Mouse (Mus musculus): ENCODE results near the gene Gm6904. TPM values are rescaled to one million over a fixed set of nuclear protein-coding genes. Genes with fewer than 3 reads are reported as not detected.

Gene Gm6904
- total RNA-seq, 1 experiment from 2014 or later: not detected

- peak; percentile 72 to 86 for ATAC-seq (replicated peaks in 1 of 2; ENCODE audit: insufficient read depth in 1 of 2, low FRiP score in 2 of 2, low TSS enrichment in 1 of 2, low read depth in 1 of 2, poor library complexity in 2 of 2, severe bottlenecking in 2 of 2)
Measured at GRCm38 (mm10) chr14:59200711-59201603, 59.1 kb downstream of the Gm6904 start, which contains the start of gene Rcbtb1. Gene Rcbtb1, plus strand, starts transcription at chr14:59201209.

Other genes with a start within 250 kb of the Gm6904 start
- not detected in 2 replicates for gene 1700129C05Rik, start 117.3 kb downstream of the Gm6904 start, total RNA-seq (2017)
- gene Gm5142, start 81.5 kb downstream of the Gm6904 start, total RNA-seq (2017): not detected in 2 replicates
- 29.6 and 32.1 TPM in 2 replicates for gene Rcbtb1, start 59.0 kb downstream of the Gm6904 start, total RNA-seq (2017)
- 0.55 and 1.9 TPM in 2 replicates for gene Phf11a, start 37.3 kb upstream of the Gm6904 start, total RNA-seq (2017)
- 25.4 and 27.3 TPM in 2 replicates for gene Phf11b, start 81.1 kb upstream of the Gm6904 start, total RNA-seq (2017)
- 4.8 and 12.1 TPM in 2 replicates for gene Phf11d, start 105.3 kb upstream of the Gm6904 start, total RNA-seq (2017)
- 1.5 and 1.7 TPM in 2 replicates for gene Phf11c, start 135.2 kb upstream of the Gm6904 start, total RNA-seq (2017)
- 22.6 and 25.7 TPM in 2 replicates for gene Setdb2, start 180.7 kb upstream of the Gm6904 start, total RNA-seq (2017)
- gene Cab39l, start 180.8 kb upstream of the Gm6904 start, total RNA-seq (2017): 29.5 and 36.4 TPM in 2 replicates

All from hematopoietic stem cell, adult 5-6 weeks (primary cell).